Mouse (Mus musculus) forebrain, postnatal 0 days (tissue): ENCODE results near the gene Spin4. TPM values are rescaled to one million over a fixed set of nuclear protein-coding genes. Genes with fewer than 3 reads are reported as not detected.

ENCODE experiments used
- ATAC-seq: fragments of 200-750 bp; cut with Nextera tagmentation; 2 replicates; pipeline ENCODE4 v1.8.0; 2017; ENCODE audit warnings: mild to moderate bottlenecking, moderate library complexity
- DNase-seq: peaks from one replicate; pipeline ENCODE4 v3.0.0-alpha.2; 2015
- H3K27ac ChIP-seq: fragments of 300-500 bp; sonication (generic); 2 replicates; pipeline ENCODE4 v1.5.1; 2014; ENCODE audit warnings: low read depth, mild to moderate bottlenecking, antibody characterized with exemption, low read length, moderate library complexity, mixed read lengths
- H3K27me3 ChIP-seq: fragments of 300-500 bp; sonication (generic); 2 replicates; pipeline ENCODE4 v1.6.1; 2014; ENCODE audit warnings: mild to moderate bottlenecking, low read length, mixed read lengths; ENCODE audit not compliant: insufficient read depth
- H3K36me3 ChIP-seq: fragments of 300-500 bp; sonication (generic); 2 replicates; pipeline ENCODE4 v1.6.1; 2014; ENCODE audit warnings: mild to moderate bottlenecking, moderate library complexity; ENCODE audit not compliant: insufficient read depth
- H3K4me1 ChIP-seq: fragments of 300-500 bp; sonication (generic); 2 replicates; pipeline ENCODE4 v1.6.1; 2014; ENCODE audit warnings: antibody characterized with exemption; ENCODE audit not compliant: insufficient read depth
- H3K4me2 ChIP-seq: fragments of 300-500 bp; sonication (generic); 2 replicates; pipeline ENCODE4 v1.6.1; 2014; ENCODE audit warnings: low read depth, mild to moderate bottlenecking, moderate library complexity
- H3K4me3 ChIP-seq: fragments of 300-500 bp; sonication (generic); 2 replicates; pipeline ENCODE4 v1.5.1; 2014; ENCODE audit warnings: low read depth, low read length, mixed read lengths
- H3K9ac ChIP-seq: fragments of 300-500 bp; sonication (generic); 2 replicates; pipeline ENCODE4 v1.6.1; 2014; ENCODE audit warnings: mild to moderate bottlenecking
- H3K9me3 ChIP-seq: fragments of 300-500 bp; sonication (generic); 2 replicates; pipeline ENCODE4 v1.6.1; 2016; ENCODE audit warnings: low read length
- CTCF ChIP-seq: sonication (generic); IDR thresholded peaks from 2 replicates; pipeline ENCODE4 v1.5.1; 2016; ENCODE audit warnings: antibody characterized with exemption, control low read depth, low read depth
- WGBS: fragments of 180-500 bp; shearing (Covaris S2); extraction: QIAGEN DNeasy Blood & Tissue Kit; methylation state at CpG from one replicate; pipeline ENCODE4 v1.1.7; 2014; 5-methylcytosine and 5-hydroxymethylcytosine counted together
- polyA plus RNA-seq: library from polyadenylated mRNA; unstranded; fragments of >200 nt; fragmentation: Nextera tagmentation; extraction: Ambion mirVana; gene quantifications from 2 replicates; pipeline ENCODE4 v1.2.1, GENCODE M21; 2015
- total RNA-seq: library from RNA; depleted of rRNA; stranded (reverse); fragments of >200 nt; gene quantifications from 2 replicates; pipeline ENCODE4 v1.2.3, GENCODE M21; 2014; rRNA removed

Spin4 gene
- total RNA-seq = 3.7 and 4.6 TPM in 2 replicates
- polyA plus RNA-seq = 2.4 and 2.6 TPM in 2 replicates

DNA sequence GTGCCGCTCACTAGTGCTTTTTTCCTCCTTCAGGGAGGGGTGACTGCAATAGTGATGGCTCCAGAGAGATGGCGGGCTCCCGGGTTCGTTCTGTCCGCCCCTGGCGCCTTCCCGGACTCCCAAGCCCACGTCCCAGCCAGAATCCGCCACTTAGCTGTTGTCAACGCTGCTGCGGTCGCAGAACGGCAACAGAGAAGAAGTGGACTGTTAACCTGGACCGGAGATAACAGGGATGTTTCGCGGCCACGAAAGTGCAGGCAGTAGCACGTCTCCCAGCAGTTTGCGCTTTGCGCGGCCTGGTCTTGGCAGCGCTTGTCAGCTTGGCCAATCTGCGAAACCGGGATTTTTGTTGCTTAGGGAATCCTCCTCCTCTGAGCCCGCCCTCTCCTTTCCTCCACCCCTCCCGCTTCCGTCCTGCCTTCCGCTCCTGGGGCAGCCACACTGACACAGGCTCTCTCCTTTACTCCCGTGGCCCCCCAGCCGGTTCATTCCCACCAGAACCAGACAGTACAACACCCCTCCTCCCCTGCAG is at the start of gene Spin4:
Gene Spin4 (minus strand): TSS at position 322 of the 532 bp plus-strand sequence.
- Histone ChIP-seq H3K9me3 (no peaks in the 10 kb centered on the region), H3K36me3 (no peaks in the 10 kb centered on the region), H3K4me1 (no peaks in the 10 kb centered on the region), H3K27ac (peak within 1 kb of the TSS; percentile 82), H3K4me2 (peak within 1 kb of the TSS; percentile 57), H3K4me3 (peak within 1 kb of the TSS; percentile 49), H3K9ac (peak within 1 kb of the TSS; percentile 59), H3K27me3 (no peaks in the 10 kb centered on the region)
- no peak; the same call in 1 of the 2 replicates for TF ChIP-seq CTCF
- peak; percentile 94 for ATAC-seq
- peak; percentile 79 for DNase-seq
- 24% methylated on average over 30 of the region's 30 CpGs for WGBS

DNA sequence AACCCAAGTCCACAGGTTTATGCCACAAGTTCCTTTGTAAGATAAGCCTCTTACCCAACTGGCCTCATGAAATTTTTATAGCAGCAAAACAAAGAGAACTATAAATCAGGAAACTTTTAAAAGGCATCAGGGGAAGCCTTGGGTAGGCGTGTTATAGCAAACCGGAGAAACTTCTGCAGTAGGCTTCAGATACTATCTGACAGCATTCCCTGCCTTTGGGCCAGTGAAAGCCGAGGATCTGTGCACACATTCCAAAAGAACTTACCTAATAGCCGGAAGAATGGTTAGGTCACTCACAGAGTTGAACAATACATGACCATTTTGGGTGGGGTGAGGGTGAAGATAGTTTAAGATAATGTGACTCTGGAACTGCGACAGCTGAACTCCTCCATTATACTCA is 1.4 kb upstream of the Spin4 start:
- H3K36me3 ChIP-seq = no peaks in the 10 kb centered on the region
- H3K27ac ChIP-seq = no peak overlapping the region

DNA sequence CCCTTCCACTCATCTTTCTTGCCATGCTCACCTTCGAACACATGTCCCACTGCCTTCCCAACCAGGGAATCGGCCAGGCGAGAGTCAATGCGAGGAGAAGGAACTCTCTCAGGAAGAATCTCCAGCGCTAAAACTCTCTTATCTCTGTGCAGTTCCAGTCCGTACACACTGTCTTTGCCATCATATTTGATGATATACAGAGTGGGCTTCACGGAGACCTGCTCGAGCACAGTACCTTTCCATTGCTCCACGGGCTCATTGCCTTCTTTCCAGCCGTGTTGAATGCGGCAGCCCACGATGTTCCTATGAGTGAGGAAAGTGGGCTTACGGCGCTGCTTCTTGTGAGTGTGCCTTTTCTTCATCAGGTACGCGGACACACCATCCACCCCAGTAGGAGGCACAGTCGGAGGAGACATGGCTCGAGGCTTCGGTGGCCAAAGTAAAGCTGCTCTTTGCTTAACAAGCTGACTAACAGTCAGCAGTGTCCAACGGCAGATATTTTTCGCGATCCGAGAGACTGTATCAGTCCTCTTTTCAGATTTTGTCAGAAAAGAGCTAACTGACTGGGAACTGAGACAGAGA is 612 bp downstream of the Spin4 start:
- ATAC-seq (peak; percentile 50), DNase-seq (no peak)
- Histone ChIP-seq H3K9ac (peak overlapping the region; percentile 59), H3K36me3 (no peaks in the 10 kb centered on the region), H3K4me1 (no peaks in the 10 kb centered on the region), H3K9me3 (no peaks in the 10 kb centered on the region), H3K27ac (peak overlapping the region; percentile 82), H3K4me3 (peak overlapping the region; percentile 49), H3K4me2 (peak overlapping the region; percentile 57), H3K27me3 (no peaks in the 10 kb centered on the region)
- TF ChIP-seq CTCF = no peak
- 31% methylated on average over 23 of the region's 23 CpGs for WGBS

More for the DNA sequence above, 1.4 kb upstream of the Spin4 start:
- Histone ChIP-seq H3K4me1 (no peaks in the 10 kb centered on the region), H3K27me3 (no peaks in the 10 kb centered on the region), H3K4me3 (no peak overlapping the region), H3K4me2 (no peak overlapping the region), H3K9ac (no peak overlapping the region), H3K9me3 (no peaks in the 10 kb centered on the region)
- TF ChIP-seq CTCF = no peak
- WGBS = 73% methylated on average over 5 of the region's 5 CpGs
- no peak for DNase-seq
- ATAC-seq = no peak

DNA sequence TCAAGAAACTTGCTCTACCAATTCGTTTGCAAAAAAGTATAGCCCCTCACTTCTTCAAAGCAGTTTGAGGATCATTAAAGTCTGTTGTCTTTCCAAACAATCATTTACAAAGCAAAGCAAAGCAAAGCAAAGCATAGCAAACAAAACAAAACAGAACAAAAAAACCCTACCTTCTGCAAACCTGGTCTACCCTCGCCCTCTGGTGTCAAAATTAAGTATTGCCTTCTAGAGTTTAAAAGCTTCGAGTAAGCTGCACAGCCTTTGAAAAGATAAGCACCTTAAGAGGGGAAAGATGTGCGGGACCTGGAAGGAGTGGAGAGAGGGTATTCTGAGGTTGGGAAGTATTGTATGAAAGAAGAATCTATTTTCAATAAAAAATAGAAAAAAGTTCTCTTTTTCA is 14.4 kb downstream of the Spin4 start:
- TF ChIP-seq CTCF = peak; percentile 68
- no peak overlapping the region for H3K4me3 ChIP-seq
- no peaks in the 10 kb centered on the region for H3K9me3 ChIP-seq
- DNase-seq (peak; percentile 55), ATAC-seq (no peak)
- no peak overlapping the region for H3K27ac ChIP-seq
- WGBS = 20% methylated on average over 4 of the region's 4 CpGs
- no peak overlapping the region for H3K9ac ChIP-seq
- no peaks in the 10 kb centered on the region for H3K27me3 ChIP-seq
- no peaks in the 10 kb centered on the region for H3K36me3 ChIP-seq
- no peak overlapping the region for H3K4me2 ChIP-seq
- no peaks in the 10 kb centered on the region for H3K4me1 ChIP-seq

DNA sequence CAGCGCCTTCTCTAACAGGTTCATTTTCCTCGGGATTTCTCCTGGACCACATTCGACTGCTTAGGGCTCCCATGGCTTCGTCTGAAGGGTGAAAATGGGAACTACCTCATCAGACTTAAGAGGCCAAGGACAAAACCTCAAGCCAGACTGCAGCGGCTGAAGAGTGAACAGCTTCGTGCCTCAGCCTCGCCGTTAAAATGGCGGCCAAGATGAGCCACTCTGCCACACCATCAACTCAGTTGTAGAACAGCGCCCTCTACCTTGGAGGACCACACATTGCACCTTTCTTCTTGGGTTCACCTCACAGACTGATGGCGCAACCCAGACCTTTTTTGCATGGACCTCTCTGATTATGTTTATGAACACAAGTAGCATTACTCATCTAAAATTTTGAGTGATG is 27.6 kb downstream of the Spin4 start:
- WGBS = 93% methylated on average over 11 of the region's 11 CpGs
- ATAC-seq = no peak
- H3K4me1 ChIP-seq = no peaks in the 10 kb centered on the region

DNA sequence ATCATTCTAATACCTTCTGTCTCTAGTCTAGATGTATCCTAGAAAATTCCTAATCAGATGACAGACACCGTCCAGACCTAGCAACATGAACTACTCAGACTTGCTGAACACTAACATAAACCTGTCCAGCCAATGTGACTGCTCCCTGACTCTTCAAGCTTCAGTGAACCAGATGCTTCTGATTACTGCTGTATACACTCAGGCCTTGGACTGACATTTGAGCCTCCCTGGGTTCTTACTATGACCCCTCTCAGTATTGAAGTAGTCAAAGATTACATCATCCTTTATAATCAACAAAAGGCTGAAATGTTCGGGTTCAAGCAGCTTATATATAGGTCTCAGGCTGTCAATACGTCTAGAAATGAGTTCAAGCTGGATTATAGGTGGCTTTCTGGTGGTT is 32.4 kb downstream of the Spin4 start:
- Histone ChIP-seq H3K4me1 (no peaks in the 10 kb centered on the region), H3K4me2 (no peak overlapping the region), H3K27ac (no peak overlapping the region), H3K9me3 (no peaks in the 10 kb centered on the region), H3K9ac (no peak overlapping the region), H3K36me3 (no peaks in the 10 kb centered on the region), H3K4me3 (no peak overlapping the region), H3K27me3 (no peaks in the 10 kb centered on the region)
- ATAC-seq = no peak
- no peak for TF ChIP-seq CTCF
- DNase-seq = no peak
- WGBS = 42% methylated on average over 3 of the region's 3 CpGs

More for the DNA sequence above, 27.6 kb downstream of the Spin4 start:
- no peaks in the 10 kb centered on the region for H3K36me3 ChIP-seq
- TF ChIP-seq CTCF = no peak
- no peak overlapping the region for H3K4me3 ChIP-seq
- no peak overlapping the region for H3K9ac ChIP-seq
- no peaks in the 10 kb centered on the region for H3K9me3 ChIP-seq
- no peak overlapping the region for H3K27ac ChIP-seq
- no peak overlapping the region for H3K4me2 ChIP-seq
- no peaks in the 10 kb centered on the region for H3K27me3 ChIP-seq
- no peak for DNase-seq

DNA sequence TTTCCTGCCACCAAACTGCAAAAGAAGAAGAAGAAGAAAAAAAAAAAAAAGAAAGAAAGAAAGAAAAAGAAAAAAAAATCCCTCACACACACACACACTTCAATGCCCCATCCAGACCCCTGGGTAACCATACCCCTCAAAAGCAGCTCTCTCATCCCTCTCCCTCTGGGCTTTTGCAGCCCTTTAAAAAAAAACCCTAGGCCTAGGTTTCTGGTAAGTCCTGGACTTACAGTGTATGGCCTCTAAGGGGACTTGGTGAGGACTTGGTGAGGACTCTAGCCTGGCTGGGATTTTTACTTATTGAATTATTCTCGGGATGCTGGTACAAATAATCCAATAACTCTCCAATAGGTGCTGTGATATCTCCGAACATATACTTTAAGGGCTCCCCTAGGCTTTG is 35.6 kb downstream of the Spin4 start:
- H3K9ac ChIP-seq = no peak overlapping the region
- TF ChIP-seq CTCF = no peak
- H3K9me3 ChIP-seq = no peaks in the 10 kb centered on the region
- peak overlapping the region; percentile 37 for H3K4me3 ChIP-seq
- 82% methylated on average over 2 of the region's 2 CpGs for WGBS
- DNase-seq (no peak), ATAC-seq (no peak)
- no peak overlapping the region for H3K27ac ChIP-seq
- H3K4me2 ChIP-seq = peak overlapping the region; percentile 52
- H3K4me1 ChIP-seq = no peaks in the 10 kb centered on the region
- H3K36me3 ChIP-seq = no peaks in the 10 kb centered on the region
- H3K27me3 ChIP-seq = no peaks in the 10 kb centered on the region
